Mouse (Mus musculus) megakaryocyte, embryonic 14.5 days (primary cell): ENCODE measurements around the gene Gm38394. TPM values are rescaled to one million over a fixed set of nuclear protein-coding genes. Genes with fewer than 3 reads are reported as not detected.

Experiments
- H3K27me3 ChIP-seq: replicated peaks from 2 replicates; pipeline ENCODE3; 2012; ENCODE audit warnings: inconsistent platforms
- H3K36me3 ChIP-seq: replicated peaks from 2 replicates; pipeline ENCODE3; 2012; ENCODE audit warnings: low read length, inconsistent platforms, mixed read lengths
- H3K4me1 ChIP-seq: 2 replicates; pipeline ENCODE4 v1.6.1; 2012; ENCODE audit warnings: inconsistent platforms
- H3K4me3 ChIP-seq: replicated peaks from 2 replicates; pipeline ENCODE3; 2012; ENCODE audit warnings: moderate library complexity, mild to moderate bottlenecking, inconsistent platforms
- H3K9me3 ChIP-seq: 2 replicates; pipeline ENCODE4 v1.6.1; 2012; ENCODE audit warnings: inconsistent platforms
- FLI1 ChIP-seq: IDR thresholded peaks from 2 replicates; pipeline ENCODE4 v1.6.1; 2012; ENCODE audit warnings: low read length, inconsistent platforms, mixed read lengths
- GATA1 ChIP-seq: IDR thresholded peaks from 3 replicates; pipeline ENCODE4 v1.6.1; 2012; ENCODE audit warnings: mixed read lengths, low read length, inconsistent platforms, borderline replicate concordance
- polyA plus RNA-seq: library from polyadenylated mRNA; stranded (reverse); fragments of >175 nt; gene quantifications from 2 replicates; pipeline ENCODE4 v1.2.3, GENCODE M21; 2012; ENCODE audit warnings: low replicate concordance; ENCODE audit not compliant: insufficient read depth

Gm38394 gene
- polyA plus RNA-seq, 1 experiment = 0.46 TPM

GRCm38 (mm10) chr1:133664203-133664970 is 3.3 kb upstream of the Gm38394 start:
- Histone ChIP-seq H3K36me3 (peaks cover 6% of the 10 kb centered on the region), H3K4me1 (peaks cover 25% of the 10 kb centered on the region), H3K4me3 (no peak overlapping the region), H3K9me3 (no peaks in the 10 kb centered on the region), H3K27me3 (no peaks in the 10 kb centered on the region)
- no peak for TF ChIP-seq GATA1
- TF ChIP-seq FLI1 = no peak

GRCm38 (mm10) chr1:133663427-133663826 is 2.3 kb upstream of the Gm38394 start:
- TF ChIP-seq GATA1 (no peak), FLI1 (no peak)
- H3K27me3 ChIP-seq = no peaks in the 10 kb centered on the region
- no peak overlapping the region for H3K4me3 ChIP-seq
- no peaks in the 10 kb centered on the region for H3K9me3 ChIP-seq
- peaks cover 34% of the 10 kb centered on the region for H3K4me1 ChIP-seq
- peaks cover 16% of the 10 kb centered on the region for H3K36me3 ChIP-seq

GRCm38 (mm10) chr1:133662941-133663340 is 1.8 kb upstream of the Gm38394 start:
- Histone ChIP-seq H3K36me3 (peaks cover 20% of the 10 kb centered on the region), H3K4me3 (no peak overlapping the region), H3K9me3 (no peaks in the 10 kb centered on the region), H3K4me1 (peaks cover 39% of the 10 kb centered on the region), H3K27me3 (no peaks in the 10 kb centered on the region)
- TF ChIP-seq GATA1 = no peak
- TF ChIP-seq FLI1 = no peak

- no peak for TF ChIP-seq GATA1
- no peak for TF ChIP-seq FLI1
- Histone ChIP-seq H3K4me1 (peaks cover 59% of the 10 kb centered on the region), H3K9me3 (no peaks in the 10 kb centered on the region), H3K4me3 (peak within 1 kb of the TSS; percentile 94), H3K27me3 (no peaks in the 10 kb centered on the region), H3K36me3 (peaks cover 38% of the 10 kb centered on the region)
Measured at GRCm38 (mm10) chr1:133660466-133661202, 484 bp downstream of the Gm38394 start, which contains the start of gene Zbed6. Gene Zbed6, minus strand, starts transcription at chr1:133660885.

- H3K4me1 ChIP-seq = peaks cover 64% of the 10 kb centered on the region
- no peaks in the 10 kb centered on the region for H3K9me3 ChIP-seq
- no peak overlapping the region for H3K4me3 ChIP-seq
- TF ChIP-seq FLI1 = no peak
- no peak for TF ChIP-seq GATA1
- H3K27me3 ChIP-seq = no peaks in the 10 kb centered on the region
- peaks cover 48% of the 10 kb centered on the region for H3K36me3 ChIP-seq
Measured at GRCm38 (mm10) chr1:133658878-133659277, 2.2 kb downstream of the Gm38394 start.

- TF ChIP-seq FLI1 (no peak), GATA1 (no peak)
- Histone ChIP-seq H3K4me3 (no peak overlapping the region), H3K27me3 (no peaks in the 10 kb centered on the region), H3K9me3 (no peaks in the 10 kb centered on the region), H3K4me1 (peaks cover 68% of the 10 kb centered on the region), H3K36me3 (peaks cover 66% of the 10 kb centered on the region)
Measured at GRCm38 (mm10) chr1:133656811-133657210, 4.3 kb downstream of the Gm38394 start.

- Histone ChIP-seq H3K9me3 (no peaks in the 10 kb centered on the region), H3K27me3 (no peaks in the 10 kb centered on the region), H3K4me3 (no peak overlapping the region), H3K4me1 (peaks cover 59% of the 10 kb centered on the region), H3K36me3 (peaks cover 73% of the 10 kb centered on the region)
- TF ChIP-seq FLI1 = no peak
- no peak for TF ChIP-seq GATA1
Measured at GRCm38 (mm10) chr1:133653033-133653432, 8.1 kb downstream of the Gm38394 start.

- H3K9me3 ChIP-seq = no peaks in the 10 kb centered on the region
- peaks cover 39% of the 10 kb centered on the region for H3K4me1 ChIP-seq
- peaks cover 80% of the 10 kb centered on the region for H3K36me3 ChIP-seq
- no peak overlapping the region for H3K4me3 ChIP-seq
- no peak for TF ChIP-seq FLI1
- no peak for TF ChIP-seq GATA1
- H3K27me3 ChIP-seq = no peaks in the 10 kb centered on the region
Measured at GRCm38 (mm10) chr1:133650288-133651055, 10.6 kb downstream of the Gm38394 start.

- no peaks in the 10 kb centered on the region for H3K9me3 ChIP-seq
- H3K36me3 ChIP-seq = peaks cover 92% of the 10 kb centered on the region
- TF ChIP-seq GATA1 (no peak), FLI1 (no peak)
- H3K4me3 ChIP-seq = no peak overlapping the region
- peaks cover 14% of the 10 kb centered on the region; the same call in 1 of the 2 replicates for H3K4me1 ChIP-seq
- no peaks in the 10 kb centered on the region for H3K27me3 ChIP-seq
Measured at GRCm38 (mm10) chr1:133645652-133646051, 15.5 kb downstream of the Gm38394 start.

- H3K4me1 ChIP-seq = 0 out of 2 replicates have a peak, but pooled peaks cover 3% of the 10 kb centered on the region
- no peaks in the 10 kb centered on the region for H3K27me3 ChIP-seq
- TF ChIP-seq GATA1 = no peak
- no peak for TF ChIP-seq FLI1
- H3K9me3 ChIP-seq = no peaks in the 10 kb centered on the region
- H3K36me3 ChIP-seq = peaks cover 99% of the 10 kb centered on the region
- no peak overlapping the region for H3K4me3 ChIP-seq
Measured at GRCm38 (mm10) chr1:133641163-133641562, 20.0 kb downstream of the Gm38394 start.
